Mouse (Mus musculus): Measurements from ENCODE around the gene Fkrp. TPM values are rescaled to one million over a fixed set of nuclear protein-coding genes. Genes with fewer than 3 reads are reported as not detected.
A peak's percentile ranks its signal among the peaks of the same experiment; 100 is the strongest.

Fkrp gene
- polyA plus RNA-seq, 1 experiment, result 24.5 TPM

GRCm38 (mm10) chr7:16793010-16793725 lies 23.4 kb downstream of the Fkrp start:
- H3K27me3 ChIP-seq (ENCODE audit: control insufficient read depth, insufficient read depth, low read length), result no peaks in the 10 kb centered on the region
- H3K4me3 ChIP-seq (ENCODE audit: low read depth, low read length), result no peak overlapping the region
- WGBS, result 73% methylated on average over 19 of the region's 19 CpGs
- H3K4me1 ChIP-seq (ENCODE audit: control insufficient read depth, insufficient read depth, insufficient read length, low read length), result peaks cover 6% of the 10 kb centered on the region
- no peak for TF ChIP-seq POLR2A (IDR thresholded peaks at IDR 0.05; ENCODE audit: low read depth, low read length)
- no peak for TF ChIP-seq CTCF (IDR thresholded peaks at IDR 0.05; ENCODE audit: extremely low read depth, insufficient read length, insufficient replicate concordance, low read depth, low read length)
- H3K27ac ChIP-seq (ENCODE audit: insufficient read depth, low read depth, low read length), result no peak overlapping the region
- H3K36me3 ChIP-seq (ENCODE audit: control insufficient read depth, insufficient read depth, low read length), result peaks cover 43% of the 10 kb centered on the region

DNA sequence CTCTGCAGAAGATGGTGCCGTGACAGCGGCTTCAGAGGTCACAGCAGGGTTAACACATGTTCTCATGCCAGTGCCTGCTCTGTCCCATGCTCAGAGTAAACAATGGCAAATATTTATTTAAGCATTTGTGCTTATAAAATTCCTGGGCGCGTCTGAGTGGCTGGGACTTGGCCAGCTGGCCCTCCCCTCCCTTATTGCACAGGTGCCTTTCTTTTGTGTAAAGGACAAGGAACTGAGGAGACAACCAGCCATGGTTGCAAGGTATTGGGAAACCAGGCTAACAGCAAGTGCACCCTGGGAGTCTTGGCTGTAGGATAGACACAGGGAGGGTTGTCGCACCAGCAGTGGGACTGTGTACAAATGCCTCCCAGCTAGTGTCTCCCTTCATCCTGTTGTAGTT lies 24.2 kb downstream of the Fkrp start:
- peak overlapping the region; percentile 37; the same call in 1 of the 2 replicates for H3K27ac ChIP-seq (ENCODE audit: insufficient read depth, low read depth, low read length)

GRCm38 (mm10) chr7:16785541-16786083 lies 30.9 kb downstream of the Fkrp start:
- WGBS, result 46% methylated on average over 8 of the region's 8 CpGs
- Histone ChIP-seq H3K4me1 (ENCODE audit: control insufficient read depth, insufficient read depth, insufficient read length, low read length) (peaks cover 17% of the 10 kb centered on the region; the same call in 1 of the 2 replicates), H3K27me3 (ENCODE audit: control insufficient read depth, insufficient read depth, low read length) (no peaks in the 10 kb centered on the region), H3K36me3 (ENCODE audit: control insufficient read depth, insufficient read depth, low read length) (peaks cover 18% of the 10 kb centered on the region), H3K4me3 (ENCODE audit: low read depth, low read length) (no peak overlapping the region), H3K27ac (ENCODE audit: insufficient read depth, low read depth, low read length) (no peak overlapping the region)
- TF ChIP-seq POLR2A (IDR thresholded peaks at IDR 0.05; ENCODE audit: low read depth, low read length) (no peak), CTCF (IDR thresholded peaks at IDR 0.05; ENCODE audit: extremely low read depth, insufficient read length, insufficient replicate concordance, low read depth, low read length) (no peak)

More for the DNA sequence above, 24.2 kb downstream of the Fkrp start:
- no peaks in the 10 kb centered on the region for H3K27me3 ChIP-seq (ENCODE audit: control insufficient read depth, insufficient read depth, low read length)
- no peak overlapping the region for H3K4me3 ChIP-seq (ENCODE audit: low read depth, low read length)
- peaks cover 6% of the 10 kb centered on the region for H3K4me1 ChIP-seq (ENCODE audit: control insufficient read depth, insufficient read depth, insufficient read length, low read length)
- H3K36me3 ChIP-seq (ENCODE audit: control insufficient read depth, insufficient read depth, low read length), result peaks cover 44% of the 10 kb centered on the region
- 13% methylated on average over 5 of the region's 5 CpGs for WGBS
- TF ChIP-seq POLR2A (IDR thresholded peaks at IDR 0.05; ENCODE audit: low read depth, low read length), result no peak
- no peak for TF ChIP-seq CTCF (IDR thresholded peaks at IDR 0.05; ENCODE audit: extremely low read depth, insufficient read length, insufficient replicate concordance, low read depth, low read length)

DNA sequence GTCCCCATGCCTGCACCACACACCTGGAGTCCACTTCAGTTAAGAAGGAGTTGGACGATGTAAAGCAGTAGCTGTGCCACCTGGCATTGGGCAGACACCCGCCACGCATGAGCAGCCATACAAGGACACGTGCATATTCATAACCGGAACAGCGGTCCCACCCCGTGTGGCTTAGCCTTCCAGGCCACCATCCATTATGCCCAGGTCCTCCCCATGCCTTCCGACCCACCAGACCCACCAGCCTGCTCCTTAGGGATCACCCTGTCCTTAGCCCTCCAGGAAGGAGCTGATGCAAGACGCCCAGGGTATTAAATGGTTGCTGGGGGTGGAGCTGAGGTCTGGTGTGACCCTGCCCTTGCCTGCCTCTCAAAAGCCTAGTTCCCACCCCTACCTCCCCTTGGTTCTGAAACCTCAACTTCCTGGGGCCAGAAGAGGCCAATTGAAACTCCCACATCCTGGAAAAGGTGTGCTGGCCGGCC lies 32.0 kb downstream of the Fkrp start:
- WGBS, result 21% methylated on average over 10 of the region's 10 CpGs
- peak overlapping the region; percentile 59 for H3K27ac ChIP-seq (ENCODE audit: insufficient read depth, low read depth, low read length)

DNA sequence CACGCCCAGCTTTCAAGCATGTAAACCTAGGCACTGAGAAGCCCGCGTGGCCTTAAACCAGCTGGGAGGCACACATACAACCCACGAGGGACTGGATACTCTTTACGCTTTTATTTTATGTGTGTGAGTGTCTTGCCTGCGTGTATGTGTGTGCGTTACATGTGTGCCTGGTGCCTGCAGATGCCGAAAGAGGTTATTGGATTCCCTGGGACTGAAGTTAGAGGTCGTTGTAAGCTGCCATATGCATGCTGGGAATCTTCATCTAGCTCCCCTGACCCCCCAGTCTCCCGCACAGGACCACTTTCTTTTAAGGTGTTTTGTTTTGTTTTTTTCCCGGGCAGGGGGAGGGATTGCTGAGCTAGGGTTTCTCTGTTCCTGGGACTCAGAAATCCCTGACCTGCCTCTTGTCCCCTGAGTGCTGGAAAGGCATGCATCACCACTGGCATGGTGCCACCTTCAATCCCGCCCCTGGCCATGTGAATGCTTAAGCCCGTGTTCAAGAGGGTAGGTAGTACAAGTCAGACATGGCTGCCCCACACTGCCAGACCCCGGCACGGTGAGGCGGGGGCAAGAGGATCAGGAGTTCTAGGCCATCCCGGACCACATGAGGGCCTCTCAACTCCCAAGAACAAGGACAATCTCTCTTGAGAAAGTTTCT lies 32.6 kb downstream of the Fkrp start:
- Histone ChIP-seq H3K27me3 (ENCODE audit: control insufficient read depth, insufficient read depth, low read length) (no peaks in the 10 kb centered on the region), H3K4me3 (ENCODE audit: low read depth, low read length) (peak overlapping the region; percentile 90), H3K4me1 (ENCODE audit: control insufficient read depth, insufficient read depth, insufficient read length, low read length) (peaks cover 17% of the 10 kb centered on the region; the same call in 1 of the 2 replicates), H3K27ac (ENCODE audit: insufficient read depth, low read depth, low read length) (peak overlapping the region; percentile 59), H3K36me3 (ENCODE audit: control insufficient read depth, insufficient read depth, low read length) (peaks cover 15% of the 10 kb centered on the region)
- TF ChIP-seq POLR2A (IDR thresholded peaks at IDR 0.05; ENCODE audit: low read depth, low read length) (no peak), CTCF (IDR thresholded peaks at IDR 0.05; ENCODE audit: extremely low read depth, insufficient read length, insufficient replicate concordance, low read depth, low read length) (no peak)
- 17% methylated on average over 17 of the region's 17 CpGs for WGBS

More for the DNA sequence above, 32.0 kb downstream of the Fkrp start:
- Histone ChIP-seq H3K36me3 (ENCODE audit: control insufficient read depth, insufficient read depth, low read length) (peaks cover 15% of the 10 kb centered on the region), H3K4me1 (ENCODE audit: control insufficient read depth, insufficient read depth, insufficient read length, low read length) (peaks cover 17% of the 10 kb centered on the region; the same call in 1 of the 2 replicates), H3K27me3 (ENCODE audit: control insufficient read depth, insufficient read depth, low read length) (no peaks in the 10 kb centered on the region), H3K4me3 (ENCODE audit: low read depth, low read length) (peak overlapping the region; percentile 90)
- TF ChIP-seq CTCF (IDR thresholded peaks at IDR 0.05; ENCODE audit: extremely low read depth, insufficient read length, insufficient replicate concordance, low read depth, low read length), result no peak
- TF ChIP-seq POLR2A (IDR thresholded peaks at IDR 0.05; ENCODE audit: low read depth, low read length), result 0 out of 2 replicates have a peak, but pooled peaks have one; percentile 16

- 9% methylated on average over 10 of the region's 10 CpGs for WGBS
- peaks cover 17% of the 10 kb centered on the region; the same call in 1 of the 2 replicates for H3K4me1 ChIP-seq (ENCODE audit: control insufficient read depth, insufficient read depth, insufficient read length, low read length)
- H3K4me3 ChIP-seq (ENCODE audit: low read depth, low read length), result peak overlapping the region; percentile 90
- H3K27me3 ChIP-seq (ENCODE audit: control insufficient read depth, insufficient read depth, low read length), result no peaks in the 10 kb centered on the region
- H3K36me3 ChIP-seq (ENCODE audit: control insufficient read depth, insufficient read depth, low read length), result peaks cover 14% of the 10 kb centered on the region
- no peak for TF ChIP-seq POLR2A (IDR thresholded peaks at IDR 0.05; ENCODE audit: low read depth, low read length)
- no peak for TF ChIP-seq CTCF (IDR thresholded peaks at IDR 0.05; ENCODE audit: extremely low read depth, insufficient read length, insufficient replicate concordance, low read depth, low read length)
- peak overlapping the region; percentile 59 for H3K27ac ChIP-seq (ENCODE audit: insufficient read depth, low read depth, low read length)
Observed at GRCm38 (mm10) chr7:16783224-16783688, 33.3 kb downstream of the Fkrp start.

All from small intestine, adult 2 months (tissue).